Mouse (Mus musculus) embryonic facial prominence, embryonic 12.5 days (tissue): ENCODE measurements around the gene Pepd. TPM values are rescaled to one million over a fixed set of nuclear protein-coding genes. Genes with fewer than 3 reads are reported as not detected.

ENCODE experiments used
- ATAC-seq: fragments of 200-750 bp; cut with Nextera tagmentation; 2 replicates; pipeline ENCODE4 v1.8.0; 2017; ENCODE audit not compliant: insufficient number of reproducible peaks, insufficient read depth, low FRiP score, low TSS enrichment
- H3K27ac ChIP-seq: fragments of 300-500 bp; sonication (generic); 2 replicates; pipeline ENCODE4 v1.5.1; 2016; ENCODE audit warnings: mild to moderate bottlenecking
- H3K27me3 ChIP-seq: fragments of 300-500 bp; sonication (generic); 2 replicates; pipeline ENCODE4 v1.6.1; 2016; ENCODE audit warnings: mild to moderate bottlenecking, moderate library complexity
- H3K36me3 ChIP-seq: fragments of 300-500 bp; sonication (generic); 2 replicates; pipeline ENCODE4 v1.6.1; 2016; ENCODE audit warnings: mild to moderate bottlenecking
- H3K4me1 ChIP-seq: fragments of 300-500 bp; sonication (generic); 2 replicates; pipeline ENCODE4 v1.6.1; 2016
- H3K4me2 ChIP-seq: fragments of 300-500 bp; sonication (generic); replicated peaks from 2 replicates; pipeline ENCODE4 v1.6.1; 2016; ENCODE audit warnings: mild to moderate bottlenecking, moderate library complexity
- H3K4me3 ChIP-seq: fragments of 300-500 bp; sonication (generic); 2 replicates; pipeline ENCODE4 v1.5.1; 2016; ENCODE audit warnings: mild to moderate bottlenecking
- H3K9ac ChIP-seq: fragments of 300-500 bp; sonication (generic); 2 replicates; pipeline ENCODE4 v1.6.1; 2016; ENCODE audit warnings: mild to moderate bottlenecking, moderate library complexity
- H3K9me3 ChIP-seq: fragments of 300-500 bp; sonication (generic); 2 replicates; pipeline ENCODE4 v1.6.1; 2016; ENCODE audit warnings: mild to moderate bottlenecking, moderate library complexity
- WGBS: fragments of 180-500 bp; shearing (Covaris S2); methylation state at CpG from one replicate; pipeline ENCODE4 v1.1.7; 2016; 5-methylcytosine and 5-hydroxymethylcytosine counted together
- polyA plus RNA-seq: library from polyadenylated mRNA; unstranded; fragments of >200 nt; fragmentation: Nextera tagmentation; extraction: Ambion mirVana; gene quantifications from 2 replicates; pipeline ENCODE4 v1.2.1, GENCODE M21; 2016

The Pepd gene
- polyA plus RNA-seq, 1 experiment from 2014 or later: 62.9 TPM

GRCm38 (mm10) chr7:35021365-35021764 lies 109.2 kb downstream of the Pepd start:
- no peak for ATAC-seq
- WGBS: 86% methylated on average over 10 of the region's 10 CpGs
- Histone ChIP-seq H3K27me3 (no peaks in the 10 kb centered on the region), H3K4me3 (no peak overlapping the region), H3K9me3 (no peaks in the 10 kb centered on the region), H3K27ac (no peak overlapping the region), H3K9ac (no peak overlapping the region), H3K4me2 (no peak overlapping the region), H3K4me1 (no peaks in the 10 kb centered on the region), H3K36me3 (no peaks in the 10 kb centered on the region)

- Histone ChIP-seq H3K27me3 (no peaks in the 10 kb centered on the region), H3K36me3 (no peaks in the 10 kb centered on the region), H3K27ac (no peak overlapping the region), H3K4me3 (no peak overlapping the region), H3K4me2 (no peak overlapping the region), H3K4me1 (no peaks in the 10 kb centered on the region), H3K9ac (no peak overlapping the region), H3K9me3 (no peaks in the 10 kb centered on the region)
- no peak for ATAC-seq
- 78% methylated on average over 4 of the region's 4 CpGs for WGBS
Measured at GRCm38 (mm10) chr7:35023251-35023650, 111.1 kb downstream of the Pepd start.

- Histone ChIP-seq H3K4me1 (no peaks in the 10 kb centered on the region), H3K36me3 (no peaks in the 10 kb centered on the region), H3K27me3 (no peaks in the 10 kb centered on the region), H3K9ac (no peak overlapping the region), H3K27ac (no peak overlapping the region), H3K4me3 (no peak overlapping the region), H3K9me3 (no peaks in the 10 kb centered on the region), H3K4me2 (no peak overlapping the region)
- no peak for ATAC-seq
- 82% methylated on average over 1 of the region's 1 CpGs for WGBS
Measured at GRCm38 (mm10) chr7:35024426-35024825, 112.2 kb downstream of the Pepd start.

GRCm38 (mm10) chr7:35025409-35026275 lies 113.5 kb downstream of the Pepd start:
- Histone ChIP-seq H3K4me1 (no peaks in the 10 kb centered on the region), H3K27me3 (no peaks in the 10 kb centered on the region), H3K4me2 (no peak overlapping the region), H3K36me3 (no peaks in the 10 kb centered on the region; the same call in 1 of the 2 replicates), H3K4me3 (no peak overlapping the region), H3K9me3 (no peaks in the 10 kb centered on the region), H3K27ac (no peak overlapping the region), H3K9ac (no peak overlapping the region)
- ATAC-seq: no peak
- 40% methylated on average over 5 of the region's 5 CpGs for WGBS

GRCm38 (mm10) chr7:35026276-35026630 lies 114.1 kb downstream of the Pepd start:
- WGBS: 77% methylated on average over 4 of the region's 4 CpGs
- Histone ChIP-seq H3K27ac (no peak overlapping the region), H3K9ac (no peak overlapping the region), H3K9me3 (no peaks in the 10 kb centered on the region), H3K4me1 (no peaks in the 10 kb centered on the region), H3K27me3 (no peaks in the 10 kb centered on the region), H3K4me3 (no peak overlapping the region), H3K4me2 (no peak overlapping the region), H3K36me3 (no peaks in the 10 kb centered on the region; the same call in 1 of the 2 replicates)
- ATAC-seq: no peak

GRCm38 (mm10) chr7:35026838-35027291 lies 114.7 kb downstream of the Pepd start:
- Histone ChIP-seq H3K4me2 (no peak overlapping the region), H3K4me3 (no peak overlapping the region), H3K27me3 (no peaks in the 10 kb centered on the region), H3K4me1 (no peaks in the 10 kb centered on the region), H3K36me3 (peaks cover 6% of the 10 kb centered on the region), H3K9ac (no peak overlapping the region), H3K9me3 (no peaks in the 10 kb centered on the region), H3K27ac (no peak overlapping the region)
- 68% methylated on average over 3 of the region's 3 CpGs for WGBS
- no peak for ATAC-seq

GRCm38 (mm10) chr7:35027801-35028420 lies 115.7 kb downstream of the Pepd start:
- no peaks in the 10 kb centered on the region for H3K9me3 ChIP-seq
- no peak overlapping the region for H3K9ac ChIP-seq
- no peak overlapping the region for H3K4me3 ChIP-seq
- H3K27me3 ChIP-seq: no peaks in the 10 kb centered on the region
- H3K27ac ChIP-seq: no peak overlapping the region
- H3K36me3 ChIP-seq: peaks cover 15% of the 10 kb centered on the region
- 70% methylated on average over 9 of the region's 9 CpGs for WGBS
- H3K4me1 ChIP-seq: no peaks in the 10 kb centered on the region
- H3K4me2 ChIP-seq: no peak overlapping the region
- ATAC-seq: no peak

- WGBS: 91% methylated on average over 16 of the region's 16 CpGs
- no peak overlapping the region for H3K9ac ChIP-seq
- no peak overlapping the region for H3K27ac ChIP-seq
- H3K27me3 ChIP-seq: no peaks in the 10 kb centered on the region
- ATAC-seq: no peak
- no peak overlapping the region for H3K4me3 ChIP-seq
- H3K4me2 ChIP-seq: no peak overlapping the region
- H3K36me3 ChIP-seq: peaks cover 20% of the 10 kb centered on the region
- H3K4me1 ChIP-seq: no peaks in the 10 kb centered on the region
- no peaks in the 10 kb centered on the region for H3K9me3 ChIP-seq
Measured at GRCm38 (mm10) chr7:35028559-35028958, 116.4 kb downstream of the Pepd start.

- peaks cover 23% of the 10 kb centered on the region for H3K36me3 ChIP-seq
Measured at GRCm38 (mm10) chr7:35029228-35029627, 117.0 kb downstream of the Pepd start.

GRCm38 (mm10) chr7:35029648-35030047 lies 117.5 kb downstream of the Pepd start:
- no peak for ATAC-seq
- H3K9ac ChIP-seq: no peak overlapping the region
- no peak overlapping the region for H3K4me3 ChIP-seq
- no peaks in the 10 kb centered on the region for H3K27me3 ChIP-seq
- H3K9me3 ChIP-seq: no peaks in the 10 kb centered on the region
- WGBS: 81% methylated on average over 3 of the region's 3 CpGs
- H3K36me3 ChIP-seq: peaks cover 23% of the 10 kb centered on the region
- H3K4me1 ChIP-seq: no peaks in the 10 kb centered on the region
- H3K4me2 ChIP-seq: no peak overlapping the region
- no peak overlapping the region for H3K27ac ChIP-seq

More at GRCm38 (mm10) chr7:35029228-35029627, 117.0 kb downstream of the Pepd start:
- Histone ChIP-seq H3K27ac (no peak overlapping the region), H3K9ac (no peak overlapping the region), H3K27me3 (no peaks in the 10 kb centered on the region), H3K4me1 (no peaks in the 10 kb centered on the region), H3K9me3 (no peaks in the 10 kb centered on the region), H3K4me2 (no peak overlapping the region), H3K4me3 (no peak overlapping the region)
- no peak for ATAC-seq
- WGBS: 81% methylated on average over 5 of the region's 5 CpGs

- no peaks in the 10 kb centered on the region for H3K27me3 ChIP-seq
- 92% methylated on average over 6 of the region's 6 CpGs for WGBS
- H3K9me3 ChIP-seq: no peaks in the 10 kb centered on the region
- no peak overlapping the region for H3K27ac ChIP-seq
- H3K4me2 ChIP-seq: no peak overlapping the region
- ATAC-seq: no peak
- 0 out of 2 replicates have a peak, but pooled peaks cover 6% of the 10 kb centered on the region for H3K4me1 ChIP-seq
- H3K36me3 ChIP-seq: peaks cover 23% of the 10 kb centered on the region
- no peak overlapping the region for H3K4me3 ChIP-seq
- no peak overlapping the region for H3K9ac ChIP-seq
Measured at GRCm38 (mm10) chr7:35030567-35030966, 118.4 kb downstream of the Pepd start.

- no peaks in the 10 kb centered on the region for H3K9me3 ChIP-seq
- no peak overlapping the region for H3K4me2 ChIP-seq
- H3K36me3 ChIP-seq: peaks cover 40% of the 10 kb centered on the region
- 0 out of 2 replicates have a peak, but pooled peaks cover 12% of the 10 kb centered on the region for H3K4me1 ChIP-seq
- H3K27me3 ChIP-seq: no peaks in the 10 kb centered on the region
- WGBS: 28% methylated on average over 6 of the region's 6 CpGs
- 0 out of 2 replicates have a peak overlapping the region, but pooled peaks have one; percentile 17 for H3K27ac ChIP-seq
- no peak overlapping the region for H3K4me3 ChIP-seq
- no peak overlapping the region for H3K9ac ChIP-seq
- ATAC-seq: no peak
Measured at GRCm38 (mm10) chr7:35035141-35035553, 123.0 kb downstream of the Pepd start.
